Mouse (Mus musculus) kidney, embryonic 16.5 days (tissue): ENCODE measurements around the gene Rdh12. TPM values are rescaled to one million over a fixed set of nuclear protein-coding genes. Genes with fewer than 3 reads are reported as not detected.

ENCODE experiments used
- ATAC-seq: fragments of 200-750 bp; cut with Nextera tagmentation; 2 replicates; pipeline ENCODE4 v1.8.0; 2017; ENCODE audit warnings: moderate TSS enrichment; ENCODE audit not compliant: low FRiP score, low TSS enrichment
- H3K27ac ChIP-seq: fragments of 300-500 bp; sonication (generic); 2 replicates; pipeline ENCODE4 v1.5.1; 2014; ENCODE audit warnings: low read length
- H3K27me3 ChIP-seq: fragments of 300-500 bp; sonication (generic); 2 replicates; pipeline ENCODE4 v1.6.1; 2014; ENCODE audit warnings: low read length, control low read depth, mixed read lengths; ENCODE audit not compliant: insufficient read depth
- H3K36me3 ChIP-seq: fragments of 300-500 bp; sonication (generic); 2 replicates; pipeline ENCODE4 v1.6.1; 2014; ENCODE audit warnings: low read length, control low read depth, mixed read lengths; ENCODE audit not compliant: insufficient read depth
- H3K4me1 ChIP-seq: fragments of 300-500 bp; sonication (generic); 2 replicates; pipeline ENCODE4 v1.6.1; 2014; ENCODE audit warnings: low read length, control low read depth, mixed read lengths; ENCODE audit not compliant: insufficient read depth
- H3K4me2 ChIP-seq: fragments of 300-500 bp; sonication (generic); replicated peaks from 2 replicates; pipeline ENCODE4 v1.6.1; 2014; ENCODE audit warnings: low read depth, low read length
- H3K4me3 ChIP-seq: fragments of 300-500 bp; sonication (generic); 2 replicates; pipeline ENCODE4 v1.5.1; 2014; ENCODE audit warnings: mild to moderate bottlenecking, low read length
- H3K9ac ChIP-seq: fragments of 300-500 bp; sonication (generic); replicated peaks from 2 replicates; pipeline ENCODE4 v1.6.1; 2014; ENCODE audit warnings: low read length
- H3K9me3 ChIP-seq: fragments of 300-500 bp; sonication (generic); 2 replicates; pipeline ENCODE4 v1.6.1; 2016; ENCODE audit warnings: low read length, control low read depth
- WGBS: fragments of 180-500 bp; shearing (Covaris S2); extraction: QIAGEN DNeasy Blood & Tissue Kit; methylation state at CpG from one replicate; pipeline ENCODE4 v1.1.7; 2014; 5-methylcytosine and 5-hydroxymethylcytosine counted together
- polyA plus RNA-seq: library from polyadenylated mRNA; unstranded; fragments of >200 nt; fragmentation: Nextera tagmentation; extraction: Ambion mirVana; gene quantifications from 2 replicates; pipeline ENCODE4 v1.2.1, GENCODE M21; 2015

The Rdh12 gene
- polyA plus RNA-seq, 1 experiment from 2014 or later: 4.2 TPM

DNA sequence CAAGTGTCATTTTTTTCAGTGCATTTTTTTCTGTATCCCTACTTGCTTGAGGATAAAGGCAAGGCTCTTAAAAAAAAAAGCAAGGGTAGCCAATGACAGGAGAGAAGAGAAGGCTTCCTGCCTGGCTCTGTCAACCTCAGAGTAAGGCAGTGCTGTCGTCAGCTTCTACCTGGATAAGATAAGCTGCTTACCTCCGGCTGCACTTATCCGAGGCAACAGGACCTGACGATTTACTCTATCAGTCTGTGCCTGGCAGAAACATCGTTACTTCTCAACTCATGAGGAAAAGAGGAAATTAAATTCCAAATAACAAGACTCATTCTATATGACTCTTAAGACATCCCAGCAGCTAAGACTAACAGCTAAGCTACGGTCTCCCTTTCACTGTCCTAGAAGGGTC is 34.2 kb downstream of the Rdh12 start:
- no peak overlapping the region for H3K4me3 ChIP-seq
- H3K4me2 ChIP-seq: no peak overlapping the region
- H3K9me3 ChIP-seq: no peaks in the 10 kb centered on the region
- no peaks in the 10 kb centered on the region for H3K27me3 ChIP-seq
- 94% methylated on average over 6 of the region's 6 CpGs for WGBS
- H3K27ac ChIP-seq: no peak overlapping the region
- H3K36me3 ChIP-seq: peaks cover 70% of the 10 kb centered on the region
- H3K4me1 ChIP-seq: no peaks in the 10 kb centered on the region
- ATAC-seq: no peak
- no peak overlapping the region for H3K9ac ChIP-seq

DNA sequence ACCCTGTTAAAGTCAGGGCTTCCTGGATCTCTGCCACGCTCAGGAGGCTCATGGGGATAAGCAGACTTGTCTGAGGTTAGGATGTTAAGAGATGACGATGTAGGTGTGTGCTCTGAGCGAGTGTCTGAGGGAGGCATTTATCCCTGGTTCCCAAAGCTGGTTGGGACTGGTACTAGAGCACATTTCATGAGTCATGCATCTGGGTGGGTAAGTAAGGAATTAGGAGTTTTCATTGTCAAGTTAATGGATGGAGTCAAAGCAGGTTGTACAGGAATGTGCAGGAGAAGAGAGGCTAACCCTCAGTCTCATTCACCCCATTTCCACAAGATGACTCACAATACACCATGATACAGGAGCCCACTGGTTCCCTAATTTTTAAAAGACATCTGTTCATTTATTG is 39.4 kb downstream of the Rdh12 start:
- H3K36me3 ChIP-seq: peaks cover 75% of the 10 kb centered on the region
- no peaks in the 10 kb centered on the region for H3K9me3 ChIP-seq
- 95% methylated on average over 3 of the region's 3 CpGs for WGBS
- no peak overlapping the region for H3K4me2 ChIP-seq
- no peaks in the 10 kb centered on the region for H3K4me1 ChIP-seq
- ATAC-seq: no peak
- no peak overlapping the region for H3K27ac ChIP-seq
- no peaks in the 10 kb centered on the region for H3K27me3 ChIP-seq
- no peak overlapping the region for H3K9ac ChIP-seq
- H3K4me3 ChIP-seq: no peak overlapping the region

DNA sequence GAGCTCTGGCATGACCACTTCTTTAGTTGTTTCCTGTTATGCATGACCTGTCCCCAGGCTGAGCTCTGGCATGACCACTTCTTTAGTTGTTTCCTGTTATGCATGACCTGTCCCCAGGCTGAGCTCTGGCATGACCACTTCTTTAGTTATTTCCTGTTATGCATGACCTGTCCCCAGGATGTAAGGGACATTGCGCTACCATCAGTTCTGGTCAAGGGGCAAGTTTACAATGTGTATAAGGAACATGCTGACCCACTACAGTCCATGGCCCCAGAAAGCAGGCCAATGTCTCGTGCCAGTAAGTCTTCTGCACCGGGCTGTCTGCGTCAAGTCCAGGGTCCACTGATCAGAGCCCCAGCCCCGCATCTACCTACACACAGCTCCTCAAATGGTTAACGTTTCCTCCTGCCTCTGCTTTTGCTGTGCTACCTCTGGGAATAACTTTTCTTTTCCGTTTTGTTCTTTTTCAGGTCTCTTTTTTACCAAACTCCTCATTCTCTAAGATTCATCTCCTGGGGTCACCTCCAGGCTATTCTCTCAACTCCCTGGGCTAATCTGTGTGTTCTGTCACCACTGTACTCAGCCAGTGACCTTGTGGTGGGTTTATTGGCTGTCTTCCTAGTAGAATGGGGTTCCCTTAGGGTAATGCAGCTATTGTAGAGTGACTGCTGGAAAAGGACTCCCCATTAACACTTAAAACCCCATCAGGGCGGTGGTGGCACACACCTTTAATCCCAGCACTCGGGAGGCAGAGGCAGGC is 44.8 kb downstream of the Rdh12 start:
- Histone ChIP-seq H3K9ac (no peak overlapping the region), H3K36me3 (peaks cover 47% of the 10 kb centered on the region), H3K27me3 (no peaks in the 10 kb centered on the region), H3K27ac (peak overlapping the region; percentile 32; the same call in 1 of the 2 replicates), H3K4me1 (no peaks in the 10 kb centered on the region), H3K4me2 (no peak overlapping the region), H3K9me3 (no peaks in the 10 kb centered on the region), H3K4me3 (no peak overlapping the region)
- 70% methylated on average over 9 of the region's 9 CpGs for WGBS
- ATAC-seq: peak; percentile 85

DNA sequence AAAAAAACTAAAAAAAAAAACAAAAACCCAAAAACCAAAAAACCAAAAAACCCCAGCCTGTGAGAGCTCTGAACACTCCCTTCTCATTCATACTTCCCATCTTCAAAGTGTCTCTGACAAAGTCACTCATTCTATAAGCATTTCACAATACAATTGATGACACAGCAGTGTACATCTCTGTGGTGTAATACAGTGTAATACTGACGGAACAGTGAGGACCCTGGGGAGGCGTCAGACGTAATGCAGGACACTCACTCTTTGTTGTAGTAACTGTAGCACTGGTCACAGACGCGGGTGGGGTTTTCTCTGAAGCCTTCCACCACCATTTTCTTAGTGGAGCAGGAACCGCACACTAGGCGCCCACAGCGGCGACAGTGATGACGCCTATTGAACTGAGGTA is 46.3 kb downstream of the Rdh12 start:
- WGBS: 95% methylated on average over 10 of the region's 10 CpGs
- Histone ChIP-seq H3K4me3 (no peak overlapping the region), H3K9me3 (no peaks in the 10 kb centered on the region), H3K36me3 (peaks cover 39% of the 10 kb centered on the region), H3K9ac (no peak overlapping the region), H3K4me1 (no peaks in the 10 kb centered on the region), H3K27ac (no peak overlapping the region), H3K27me3 (no peaks in the 10 kb centered on the region), H3K4me2 (no peak overlapping the region)
- no peak for ATAC-seq

DNA sequence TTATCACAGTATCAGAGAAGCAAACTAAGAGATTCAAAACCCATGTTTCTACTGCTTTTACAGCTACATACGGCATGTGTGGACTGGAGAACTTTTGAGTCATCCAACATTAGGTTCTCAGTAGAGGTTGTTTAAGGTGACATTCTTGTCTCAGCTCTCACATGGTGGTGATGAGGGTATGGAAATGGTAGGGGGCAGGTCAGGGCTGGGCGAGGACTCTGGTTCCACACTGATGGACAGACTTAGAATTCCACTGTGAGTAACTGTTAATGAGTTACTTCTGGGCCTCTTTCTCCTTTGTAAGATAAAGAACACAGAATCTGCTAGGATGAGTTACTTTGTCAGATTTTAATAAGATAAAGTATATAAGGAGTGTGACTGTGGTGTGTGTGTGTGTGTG is 51.4 kb downstream of the Rdh12 start:
- no peaks in the 10 kb centered on the region for H3K27me3 ChIP-seq
- H3K9ac ChIP-seq: no peak overlapping the region
- WGBS: 83% methylated on average over 2 of the region's 2 CpGs
- ATAC-seq: peak; percentile 78; the same call in 1 of the 2 replicates
- H3K4me2 ChIP-seq: no peak overlapping the region
- H3K36me3 ChIP-seq: peaks cover 55% of the 10 kb centered on the region
- H3K4me3 ChIP-seq: no peak overlapping the region
- H3K4me1 ChIP-seq: no peaks in the 10 kb centered on the region
- H3K27ac ChIP-seq: no peak overlapping the region
- H3K9me3 ChIP-seq: no peaks in the 10 kb centered on the region

DNA sequence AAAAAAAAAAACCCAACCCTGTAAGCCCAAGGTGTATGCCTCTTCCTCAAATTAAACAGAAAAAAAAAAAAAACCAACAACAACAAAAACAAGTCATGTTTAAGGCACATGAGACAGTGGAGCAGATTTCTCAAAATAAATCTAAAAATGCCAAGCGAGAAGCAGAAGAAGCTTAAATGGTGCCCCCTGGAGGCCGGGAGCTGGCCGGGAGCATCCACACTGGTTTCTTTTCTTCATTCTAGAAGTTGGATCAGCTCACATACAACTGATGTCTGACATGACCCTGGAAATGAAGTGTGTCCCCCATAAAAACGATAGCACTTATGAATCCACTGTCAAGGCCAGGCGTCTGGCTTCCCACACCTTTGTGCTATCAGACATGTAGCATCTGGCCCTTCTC is 52.3 kb downstream of the Rdh12 start:
- no peak overlapping the region for H3K4me2 ChIP-seq
- no peaks in the 10 kb centered on the region for H3K9me3 ChIP-seq
- no peak overlapping the region for H3K9ac ChIP-seq
- no peak overlapping the region for H3K4me3 ChIP-seq
- no peak overlapping the region for H3K27ac ChIP-seq
- no peaks in the 10 kb centered on the region for H3K27me3 ChIP-seq
- H3K4me1 ChIP-seq: no peaks in the 10 kb centered on the region
- peaks cover 57% of the 10 kb centered on the region for H3K36me3 ChIP-seq
- WGBS: 56% methylated on average over 5 of the region's 5 CpGs
- ATAC-seq: no peak

Other genes with a start within 250 kb of the Rdh12 start
- 4.7 and 5.3 TPM in 2 replicates for gene Tmem229b, start 201.3 kb upstream of the Rdh12 start, polyA plus RNA-seq
- gene Plekhh1, start 179.8 kb upstream of the Rdh12 start, polyA plus RNA-seq: 6.5 and 7.4 TPM in 2 replicates
- 35.6 and 36.6 TPM in 2 replicates for gene Pigh, start 119.3 kb upstream of the Rdh12 start, polyA plus RNA-seq
- 17.6 and 17.9 TPM in 2 replicates for gene Arg2, start 78.1 kb upstream of the Rdh12 start, polyA plus RNA-seq
- 98.6 and 106 TPM in 2 replicates for gene Vti1b, start 36.2 kb upstream of the Rdh12 start, polyA plus RNA-seq
- 27.4 and 28.0 TPM in 2 replicates for gene Rdh11, start 16.6 kb upstream of the Rdh12 start, polyA plus RNA-seq
- 11.2 and 17.7 TPM in 2 replicates for gene Zfyve26, start 87.4 kb downstream of the Rdh12 start, polyA plus RNA-seq
- 8.0 and 8.9 TPM in 2 replicates for gene Rad51b, start 88.4 kb downstream of the Rdh12 start, polyA plus RNA-seq